1 mouse cellular context compared by ENCODE assay signal in the genomic region with DNA sequence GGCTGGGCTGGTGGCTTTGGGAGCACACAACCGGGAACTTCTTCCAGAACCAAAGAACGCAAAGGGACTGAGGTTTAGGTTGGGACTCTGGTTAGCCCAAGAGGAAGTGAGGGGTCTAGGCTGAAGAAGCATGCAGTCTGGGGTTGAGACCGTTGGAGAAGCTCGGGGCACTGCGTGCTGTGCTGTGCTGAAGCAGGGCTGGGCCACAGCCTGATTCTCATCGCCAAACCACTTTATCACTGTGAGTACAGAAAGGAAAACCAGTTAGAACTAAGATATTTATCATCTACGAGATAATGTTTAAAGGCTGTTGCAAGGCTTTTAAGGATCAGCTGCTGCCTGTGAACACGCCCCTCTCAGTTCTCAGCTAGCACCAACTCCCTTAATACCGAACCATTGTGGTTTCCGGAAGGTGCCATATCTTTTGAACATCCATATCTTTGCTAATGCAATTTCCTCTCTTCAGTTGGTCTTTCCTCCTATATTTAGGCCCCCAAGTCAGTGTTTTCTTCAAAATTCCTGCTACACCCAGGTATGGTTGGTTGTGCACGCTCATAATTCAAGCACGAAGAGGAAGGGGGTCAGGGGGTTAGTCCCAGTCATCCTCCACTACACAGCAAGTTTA.
TF ChIP-seq lines count a peak whose summit lies in the region.

No protein-coding gene starts in this region.

TF ChIP-seq in MEL, 35 proteins besides CTCF, POLR2A, EP300 and RAD21 (continued from another document):
- TF ChIP-seq CHD1 (IDR thresholded peaks at IDR 0.05; ENCODE audit: low read depth, low read length) (no peak; the same call in none of the 2 replicates), TBP (IDR thresholded peaks at IDR 0.05; ENCODE audit: low read depth, low read length) (peak; percentile 97), MYB (IDR thresholded peaks at IDR 0.05; ENCODE audit: low read depth, low read length) (peak; percentile 99), TCF12 (IDR thresholded peaks at IDR 0.05; ENCODE audit: low read depth, low read length) (peak; percentile 95), MAX (IDR thresholded peaks at IDR 0.05; ENCODE audit: low read length) (peak; percentile 89), ETS1 (IDR thresholded peaks at IDR 0.05; ENCODE audit: low read depth, low read length) (peak; percentile 100), ZC3H11A (IDR thresholded peaks at IDR 0.05; ENCODE audit: low read depth, low read length) (no peak), NELFE (IDR thresholded peaks at IDR 0.05; ENCODE audit: low read depth, low read length) (peak; percentile 86), UBTF (IDR thresholded peaks at IDR 0.05; ENCODE audit: borderline replicate concordance, insufficient read depth, low read depth, low read length) (no peak), ZKSCAN1 (IDR thresholded peaks at IDR 0.05; ENCODE audit: low read depth, low read length) (no peak), ZMIZ1 (IDR thresholded peaks at IDR 0.05; ENCODE audit: low read depth, low read length) (peak; percentile 99), CHD2 (IDR thresholded peaks at IDR 0.05; ENCODE audit: low read length) (peak; percentile 61), MXI1 (IDR thresholded peaks at IDR 0.05; ENCODE audit: low read depth, low read length) (peak; percentile 88), GABPA (IDR thresholded peaks at IDR 0.05; ENCODE audit: low read depth, low read length) (no peak), KAT2A (conservative IDR thresholded peaks at IDR 0.05; ENCODE audit: low read depth, low read length) (peak; percentile 58), MYC (IDR thresholded peaks at IDR 0.05; ENCODE audit: low read depth, low read length) (peak; percentile 90), ZNF384 (IDR thresholded peaks at IDR 0.05; ENCODE audit: low read depth, low read length) (no peak), USF1 (IDR thresholded peaks at IDR 0.05; ENCODE audit: low read depth, low read length) (peak; percentile 57; the same call in 1 of the 2 replicates), RCOR1 (IDR thresholded peaks at IDR 0.05; ENCODE audit: low read depth, low read length) (peak; percentile 93), SIN3A (IDR thresholded peaks at IDR 0.05; ENCODE audit: low read length) (peak; percentile 99), MAFK (IDR thresholded peaks at IDR 0.05; ENCODE audit: borderline replicate concordance, low read depth, low read length) (peak; percentile 89), POLR2AphosphoS2 (IDR thresholded peaks at IDR 0.05; ENCODE audit: low read length) (peak; percentile 95), TAL1 (IDR thresholded peaks at IDR 0.05; ENCODE audit: low read length) (peak; percentile 62)
TF ChIP-seq in MEL: peak in this region for 25.
